In genomic region chr2:173380341-173380761, GRCm38 (mm10) we compare ENCODE assay signal across 10 mouse cellular contexts.
DNase-seq lines count a peak whose midpoint lies in the region; ATAC-seq lines count a peak whose summit lies in the region.
"Had no signal": no experiment of that assay in that cellular context is flagged by ENCODE, and none has a peak within 500 bp of the region (broad histone marks: within the 10 kb centered on the region; RNA-seq: fewer than 3 reads in every experiment).

No protein-coding gene starts in this region.

- no peak for DNase-seq in heart, embryonic 10.5 days (ENCODE audit: low spot score)
- no peak for DNase-seq in neural tube, embryonic 10.5 days (ENCODE audit: extremely low spot score, low spot score)
- no peak for DNase-seq in c-Kit-positive CD71-positive TER-119-positive erythroid progenitor cells, embryonic 14.5 days (ENCODE audit: low spot score)
- no peak for DNase-seq in frontal cortex, postnatal 14 days (ENCODE audit: low spot score in 2 of 2)
- DNase-seq: cerebellum, adult 2 months had no signal

- no peaks in the 10 kb centered on the region for H3K27me3 ChIP-seq in heart, embryonic 13.5 days (replicated peaks)
- H3K27me3 ChIP-seq in heart, embryonic 10.5 days (ENCODE audit: insufficient read depth, poor library complexity, severe bottlenecking), result no peaks in the 10 kb centered on the region; the same call in 1 of the 2 replicates
- H3K27me3 ChIP-seq in neural tube, embryonic 15.5 days (replicated peaks), result no peaks in the 10 kb centered on the region
- no peaks in the 10 kb centered on the region for H3K27me3 ChIP-seq in intestine, embryonic 15.5 days (replicated peaks)
- no peaks in the 10 kb centered on the region for H3K27me3 ChIP-seq in stomach, embryonic 16.5 days (ENCODE audit: control insufficient read depth, insufficient read depth, low read length)
- H3K27me3 ChIP-seq: liver, embryonic 15.5 days had no signal

- 25% methylated on average over 3 of the region's 3 CpGs for WGBS in heart, embryonic 13.5 days
- WGBS in heart, embryonic 10.5 days, result 52% methylated on average over 3 of the region's 3 CpGs
- 69% methylated on average over 3 of the region's 3 CpGs for WGBS in neural tube, embryonic 15.5 days
- 28% methylated on average over 3 of the region's 3 CpGs for WGBS in intestine, embryonic 15.5 days
- WGBS in stomach, embryonic 16.5 days, result 31% methylated on average over 3 of the region's 3 CpGs

- H3K4me1 ChIP-seq in heart, embryonic 13.5 days, result peaks cover 30% of the 10 kb centered on the region
- H3K4me1 ChIP-seq in heart, embryonic 10.5 days, result peaks cover 16% of the 10 kb centered on the region; the same call in 1 of the 2 replicates
- H3K4me1 ChIP-seq in neural tube, embryonic 15.5 days, result peaks cover 15% of the 10 kb centered on the region
- peaks cover 36% of the 10 kb centered on the region for H3K4me1 ChIP-seq in intestine, embryonic 15.5 days (replicated peaks)
- peaks cover 29% of the 10 kb centered on the region for H3K4me1 ChIP-seq in stomach, embryonic 16.5 days (ENCODE audit: control insufficient read depth, insufficient read depth, low read length)
- H3K4me1 ChIP-seq: liver, embryonic 15.5 days had no signal

- no peak overlapping the region for H3K4me2 ChIP-seq in heart, embryonic 13.5 days
- H3K4me2 ChIP-seq in neural tube, embryonic 15.5 days, result no peak overlapping the region
- no peak overlapping the region for H3K4me2 ChIP-seq in intestine, embryonic 15.5 days (replicated peaks)
- no peak overlapping the region for H3K4me2 ChIP-seq in stomach, embryonic 16.5 days (ENCODE audit: low read depth, low read length)
- H3K4me2 ChIP-seq: liver, embryonic 15.5 days had no signal

- H3K9ac ChIP-seq in heart, embryonic 13.5 days, result no peak overlapping the region
- H3K9ac ChIP-seq in neural tube, embryonic 15.5 days (replicated peaks), result no peak overlapping the region
- no peak overlapping the region for H3K9ac ChIP-seq in intestine, embryonic 15.5 days
- no peak overlapping the region for H3K9ac ChIP-seq in stomach, embryonic 16.5 days (ENCODE audit: low read length)
- H3K9ac ChIP-seq: liver, embryonic 15.5 days had no signal

- ATAC-seq in heart, embryonic 13.5 days (ENCODE audit: extremely low read depth, insufficient number of reproducible peaks, low FRiP score, low TSS enrichment), result no peak
- ATAC-seq in neural tube, embryonic 15.5 days (ENCODE audit: low FRiP score), result no peak
- ATAC-seq in intestine, embryonic 15.5 days, result peak; percentile 35; the same call in 1 of the 2 replicates
- peak; percentile 57; the same call in 1 of the 2 replicates for ATAC-seq in stomach, embryonic 16.5 days (ENCODE audit: insufficient read depth, low FRiP score)

- no peak overlapping the region for H3K4me3 ChIP-seq in heart, embryonic 13.5 days
- no peak overlapping the region for H3K4me3 ChIP-seq in heart, embryonic 10.5 days
- H3K4me3 ChIP-seq in neural tube, embryonic 15.5 days (replicated peaks), result no peak overlapping the region
- H3K4me3 ChIP-seq in intestine, embryonic 15.5 days (replicated peaks), result no peak overlapping the region
- no peak overlapping the region for H3K4me3 ChIP-seq in stomach, embryonic 16.5 days (replicated peaks; ENCODE audit: low read length)
- H3K4me3 ChIP-seq: liver, embryonic 15.5 days had no signal

- H3K27ac ChIP-seq in heart, embryonic 13.5 days (replicated peaks), result peak overlapping the region; percentile 50; the same call in 1 of the 2 replicates
- H3K27ac ChIP-seq in heart, embryonic 10.5 days, result no peak overlapping the region
- H3K27ac ChIP-seq in neural tube, embryonic 15.5 days (replicated peaks), result 0 out of 2 replicates have a peak overlapping the region, but pooled peaks have one; percentile 5
- H3K27ac ChIP-seq in intestine, embryonic 15.5 days, result peak overlapping the region; percentile 76; the same call in 1 of the 2 replicates
- H3K27ac ChIP-seq in stomach, embryonic 16.5 days (ENCODE audit: low read length), result peak overlapping the region; percentile 72
- H3K27ac ChIP-seq: liver, embryonic 15.5 days had no signal

- no peaks in the 10 kb centered on the region for H3K36me3 ChIP-seq in heart, embryonic 13.5 days
- no peaks in the 10 kb centered on the region for H3K36me3 ChIP-seq in heart, embryonic 10.5 days
- no peaks in the 10 kb centered on the region for H3K36me3 ChIP-seq in neural tube, embryonic 15.5 days
- no peaks in the 10 kb centered on the region for H3K36me3 ChIP-seq in intestine, embryonic 15.5 days
- H3K36me3 ChIP-seq in stomach, embryonic 16.5 days (ENCODE audit: control insufficient read depth, insufficient read depth, low read length), result no peaks in the 10 kb centered on the region
- H3K36me3 ChIP-seq: liver, embryonic 15.5 days had no signal

- H3K9me3 ChIP-seq in heart, embryonic 13.5 days, result no peaks in the 10 kb centered on the region
- no peaks in the 10 kb centered on the region for H3K9me3 ChIP-seq in heart, embryonic 10.5 days
- no peaks in the 10 kb centered on the region for H3K9me3 ChIP-seq in neural tube, embryonic 15.5 days (replicated peaks)
- no peaks in the 10 kb centered on the region for H3K9me3 ChIP-seq in intestine, embryonic 15.5 days
- H3K9me3 ChIP-seq in stomach, embryonic 16.5 days (replicated peaks; ENCODE audit: control insufficient read depth, low read length), result no peaks in the 10 kb centered on the region
- H3K9me3 ChIP-seq: liver, embryonic 15.5 days had no signal

Comparison
In these comparisons a context has a peak if more than half of its experiments do, and no peak if none do; other contexts are left out.
1. ATAC-seq: peak in intestine, embryonic 15.5 days (single experiment) and stomach, embryonic 16.5 days (single experiment); none in heart, embryonic 13.5 days (single experiment) and neural tube, embryonic 15.5 days (single experiment).